Mouse (Mus musculus): Measurements from ENCODE around the gene Gm20662. TPM values are rescaled to one million over a fixed set of nuclear protein-coding genes. Genes with fewer than 3 reads are reported as not detected.

The Gm20662 gene
- polyA plus RNA-seq, 1 experiment: not detected

GRCm38 (mm10) chr9:108082549-108082948, 86.4 kb downstream of the Gm20662 start:
- no peak for TF ChIP-seq CTCF (IDR thresholded peaks at IDR 0.05; ENCODE audit: insufficient read depth, low read depth, low read length)
- no peak for TF ChIP-seq POLR2A (IDR thresholded peaks at IDR 0.05; ENCODE audit: insufficient read depth, low read depth, low read length)
- H3K4me3 ChIP-seq (ENCODE audit: insufficient read depth, low read depth, low read length): no peak overlapping the region
- no peak overlapping the region for H3K27ac ChIP-seq (ENCODE audit: insufficient read depth, low read depth, low read length)
- WGBS: 7% methylated on average over 19 of the region's 19 CpGs
- H3K4me1 ChIP-seq (ENCODE audit: control insufficient read depth, insufficient read depth, low read length): peaks cover 17% of the 10 kb centered on the region

GRCm38 (mm10) chr9:108082988-108083431, 86.9 kb downstream of the Gm20662 start, which contains the start of gene Rnf123:
TSS of gene Rnf123 (minus strand) at chr9:108083346.
- Histone ChIP-seq H3K4me1 (ENCODE audit: control insufficient read depth, insufficient read depth, low read length) (peaks cover 14% of the 10 kb centered on the region), H3K27ac (ENCODE audit: insufficient read depth, low read depth, low read length) (no peak within 1 kb of the TSS), H3K4me3 (ENCODE audit: insufficient read depth, low read depth, low read length) (no peak within 1 kb of the TSS)
- TF ChIP-seq POLR2A (IDR thresholded peaks at IDR 0.05; ENCODE audit: insufficient read depth, low read depth, low read length) (no peak), CTCF (IDR thresholded peaks at IDR 0.05; ENCODE audit: insufficient read depth, low read depth, low read length) (no peak)
- WGBS: 42% methylated on average over 12 of the region's 12 CpGs

- no peak overlapping the region for H3K4me3 ChIP-seq (ENCODE audit: insufficient read depth, low read depth, low read length)
- H3K27ac ChIP-seq (ENCODE audit: insufficient read depth, low read depth, low read length): no peak overlapping the region
- no peak for TF ChIP-seq POLR2A (IDR thresholded peaks at IDR 0.05; ENCODE audit: insufficient read depth, low read depth, low read length)
- TF ChIP-seq CTCF (IDR thresholded peaks at IDR 0.05; ENCODE audit: insufficient read depth, low read depth, low read length): no peak
- 88% methylated on average over 6 of the region's 6 CpGs for WGBS
- peaks cover 13% of the 10 kb centered on the region for H3K4me1 ChIP-seq (ENCODE audit: control insufficient read depth, insufficient read depth, low read length)
These were observed 87.4 kb downstream of the Gm20662 start for GRCm38 (mm10) chr9:108083561-108083960.

GRCm38 (mm10) chr9:108085261-108085660, 89.1 kb downstream of the Gm20662 start:
- 92% methylated on average over 4 of the region's 4 CpGs for WGBS
- Histone ChIP-seq H3K4me1 (ENCODE audit: control insufficient read depth, insufficient read depth, low read length) (peaks cover 7% of the 10 kb centered on the region), H3K4me3 (ENCODE audit: insufficient read depth, low read depth, low read length) (no peak overlapping the region), H3K27ac (ENCODE audit: insufficient read depth, low read depth, low read length) (no peak overlapping the region)
- TF ChIP-seq CTCF (IDR thresholded peaks at IDR 0.05; ENCODE audit: insufficient read depth, low read depth, low read length): no peak
- no peak for TF ChIP-seq POLR2A (IDR thresholded peaks at IDR 0.05; ENCODE audit: insufficient read depth, low read depth, low read length)

GRCm38 (mm10) chr9:108090611-108091120, 94.5 kb downstream of the Gm20662 start:
- Histone ChIP-seq H3K4me3 (ENCODE audit: insufficient read depth, low read depth, low read length) (no peak overlapping the region), H3K27ac (ENCODE audit: insufficient read depth, low read depth, low read length) (no peak overlapping the region), H3K4me1 (ENCODE audit: control insufficient read depth, insufficient read depth, low read length) (peaks cover 12% of the 10 kb centered on the region)
- WGBS: 98% methylated on average over 7 of the region's 7 CpGs
- no peak for TF ChIP-seq POLR2A (IDR thresholded peaks at IDR 0.05; ENCODE audit: insufficient read depth, low read depth, low read length)
- no peak for TF ChIP-seq CTCF (IDR thresholded peaks at IDR 0.05; ENCODE audit: insufficient read depth, low read depth, low read length)

GRCm38 (mm10) chr9:108093586-108093985, 97.4 kb downstream of the Gm20662 start:
- H3K27ac ChIP-seq (ENCODE audit: insufficient read depth, low read depth, low read length): no peak overlapping the region
- 69% methylated on average over 10 of the region's 10 CpGs for WGBS
- H3K4me3 ChIP-seq (ENCODE audit: insufficient read depth, low read depth, low read length): peak overlapping the region; percentile 57
- H3K4me1 ChIP-seq (ENCODE audit: control insufficient read depth, insufficient read depth, low read length): peaks cover 14% of the 10 kb centered on the region
- TF ChIP-seq CTCF (IDR thresholded peaks at IDR 0.05; ENCODE audit: insufficient read depth, low read depth, low read length) (no peak), POLR2A (IDR thresholded peaks at IDR 0.05; ENCODE audit: insufficient read depth, low read depth, low read length) (no peak)

- Histone ChIP-seq H3K27ac (ENCODE audit: insufficient read depth, low read depth, low read length) (peak within 1 kb of the TSS; percentile 12; the same call in 1 of the 2 replicates), H3K4me3 (ENCODE audit: insufficient read depth, low read depth, low read length) (peak within 1 kb of the TSS; percentile 57), H3K4me1 (ENCODE audit: control insufficient read depth, insufficient read depth, low read length) (peaks cover 14% of the 10 kb centered on the region)
- no peak; the same call in 1 of the 2 replicates for TF ChIP-seq POLR2A (IDR thresholded peaks at IDR 0.05; ENCODE audit: insufficient read depth, low read depth, low read length)
- no peak for TF ChIP-seq CTCF (IDR thresholded peaks at IDR 0.05; ENCODE audit: insufficient read depth, low read depth, low read length)
- WGBS: under 1% methylated on average over 52 of the region's 52 CpGs
These were observed 98.2 kb downstream of the Gm20662 start, which contains the start of gene Apeh for GRCm38 (mm10) chr9:108094184-108094941. TSS of gene Apeh (minus strand) at chr9:108094606.

Other genes with a start within 250 kb of the Gm20662 start
- gene Rbm5, start 225.4 kb upstream of the Gm20662 start, polyA plus RNA-seq (2012; ENCODE audit: insufficient read depth, insufficient read length, low replicate concordance, missing spikeins): 401 and 773 TPM in 2 replicates
- gene Rbm6, start 123.1 kb upstream of the Gm20662 start, polyA plus RNA-seq (2012; ENCODE audit: insufficient read depth, insufficient read length, low replicate concordance, missing spikeins): 246 and 345 TPM in 2 replicates
- not detected in 2 replicates for gene Mon1a, start 108.2 kb upstream of the Gm20662 start, polyA plus RNA-seq (2012; ENCODE audit: insufficient read depth, insufficient read length, low replicate concordance, missing spikeins)
- not detected in 2 replicates for gene Mst1r, start 89.5 kb upstream of the Gm20662 start, polyA plus RNA-seq (2012; ENCODE audit: insufficient read depth, insufficient read length, low replicate concordance, missing spikeins)
- not detected in 2 replicates for gene Actl11, start 67.9 kb upstream of the Gm20662 start, polyA plus RNA-seq (2012; ENCODE audit: insufficient read depth, insufficient read length, low replicate concordance, missing spikeins)
- gene Camkv, start 60.7 kb upstream of the Gm20662 start, polyA plus RNA-seq (2012; ENCODE audit: insufficient read depth, insufficient read length, low replicate concordance, missing spikeins): not detected in 2 replicates
- gene Traip, start 46.2 kb upstream of the Gm20662 start, polyA plus RNA-seq (2012; ENCODE audit: insufficient read depth, insufficient read length, low replicate concordance, missing spikeins): not detected in 2 replicates
- not detected in 2 replicates for gene Uba7, start 20.8 kb upstream of the Gm20662 start, polyA plus RNA-seq (2012; ENCODE audit: insufficient read depth, insufficient read length, low replicate concordance, missing spikeins)
- gene Gm20661, start 13.3 kb upstream of the Gm20662 start, polyA plus RNA-seq (2012; ENCODE audit: insufficient read depth, insufficient read length, low replicate concordance, missing spikeins): not detected in 2 replicates
- not detected in 2 replicates for gene Inka1, start 10.5 kb upstream of the Gm20662 start, polyA plus RNA-seq (2012; ENCODE audit: insufficient read depth, insufficient read length, low replicate concordance, missing spikeins)
- gene Cdhr4, start 3.9 kb upstream of the Gm20662 start, polyA plus RNA-seq (2012; ENCODE audit: insufficient read depth, insufficient read length, low replicate concordance, missing spikeins): not detected in 2 replicates
- 406 TPM in 1 of 2 replicates, not detected in the other for gene Ip6k1, start 6.2 kb downstream of the Gm20662 start, polyA plus RNA-seq (2012; ENCODE audit: insufficient read depth, insufficient read length, low replicate concordance, missing spikeins)
- not detected in 2 replicates for gene Gmppb, start 52.9 kb downstream of the Gm20662 start, polyA plus RNA-seq (2012; ENCODE audit: insufficient read depth, insufficient read length, low replicate concordance, missing spikeins)
- not detected in 2 replicates for gene Amigo3, start 56.8 kb downstream of the Gm20662 start, polyA plus RNA-seq (2012; ENCODE audit: insufficient read depth, insufficient read length, low replicate concordance, missing spikeins)
- not detected in 2 replicates for gene Mst1, start 84.1 kb downstream of the Gm20662 start, polyA plus RNA-seq (2012; ENCODE audit: insufficient read depth, insufficient read length, low replicate concordance, missing spikeins)
- gene Rnf123, start 87.0 kb downstream of the Gm20662 start, polyA plus RNA-seq (2012; ENCODE audit: insufficient read depth, insufficient read length, low replicate concordance, missing spikeins): not detected in 2 replicates
- not detected in 2 replicates for gene Apeh, start 98.3 kb downstream of the Gm20662 start, polyA plus RNA-seq (2012; ENCODE audit: insufficient read depth, insufficient read length, low replicate concordance, missing spikeins)
- not detected in 2 replicates for gene Bsn, start 194.0 kb downstream of the Gm20662 start, polyA plus RNA-seq (2012; ENCODE audit: insufficient read depth, insufficient read length, low replicate concordance, missing spikeins)